Mouse (Mus musculus) embryo, embryonic 9.5 days (tissue): ENCODE measurements at regions not wholly inside any gene's neighbourhood (a gene's known extent, or its start where the extent isn't known, plus 50 kb on each side); places are given as distances from the start of the nearest gene placed in this dataset.

Source experiments
- DNase-seq: peaks from one replicate; pipeline ENCODE4 v3.0.0-alpha.2; 2017; ENCODE audit errors: extremely low spot score

- no peak for DNase-seq
These were observed 70.5 kb upstream of the Yae1d1 start for GRCm38 (mm10) chr13:18063677-18064076.

GRCm38 (mm10) chr13:18060265-18060664, 67.1 kb upstream of the Yae1d1 start:
- DNase-seq = no peak

- DNase-seq = peak; percentile 65
These were observed 64.2 kb upstream of the Yae1d1 start for GRCm38 (mm10) chr13:18057231-18057912.

- DNase-seq = no peak
These were observed 63.7 kb upstream of the Yae1d1 start for GRCm38 (mm10) chr13:18056816-18057215.

- no peak for DNase-seq
These were observed 50.0 kb upstream of the Yae1d1 start for GRCm38 (mm10) chr13:18043154-18043553.
